Mouse (Mus musculus) ES-Bruce4 (cell line): ENCODE measurements at regions not wholly inside any gene's neighbourhood (a gene's known extent, or its start where the extent isn't known, plus 50 kb on each side); places are given as distances from the start of the nearest gene placed in this dataset.

Experiments used
- CTCF ChIP-seq: IDR thresholded peaks from one replicate; pipeline ENCODE4 v1.8.1; 2011; ENCODE audit warnings: low read depth, low read length
- EP300 ChIP-seq: IDR thresholded peaks from 2 replicates; pipeline ENCODE4 v1.6.1; 2011; ENCODE audit warnings: low read depth, low read length; ENCODE audit not compliant: insufficient read depth
- POLR2A ChIP-seq: IDR thresholded peaks from one replicate; pipeline ENCODE4 v1.8.1; 2011; ENCODE audit warnings: low read length; ENCODE audit not compliant: insufficient read depth

- TF ChIP-seq POLR2A (no peak), CTCF (no peak), EP300 (no peak)
These were observed 55.4 kb upstream of the Msx1 start for GRCm38 (mm10) chr5:37879668-37880380.
